Mouse (Mus musculus): ENCODE data around the gene Csf3. TPM values are rescaled to one million over a fixed set of nuclear protein-coding genes. Genes with fewer than 3 reads are reported as not detected.

Gene Csf3
- not detected for polyA plus RNA-seq (2017; shearing (Covaris generic))

GRCm38 (mm10) chr11:98701213-98701670 is at the start of gene Csf3:
Gene Csf3, plus strand, starts transcription at chr11:98701263.

GRCm38 (mm10) chr11:98664091-98664490 is 37.0 kb upstream of the Csf3 start, which contains the start of gene Gsdma:
Gene Gsdma, plus strand, starts transcription at chr11:98664351.

GRCm38 (mm10) chr11:98681786-98682745 is 19.0 kb upstream of the Csf3 start, which contains the start of gene Psmd3:
Gene Psmd3, plus strand, starts transcription at chr11:98682554.

GRCm38 (mm10) chr11:98729119-98729588 is 28.1 kb downstream of the Csf3 start, which contains the start of gene Med24:
Gene Med24, minus strand, starts transcription at chr11:98729435.

GRCm38 (mm10) chr11:98740393-98741050 is 39.5 kb downstream of the Csf3 start, which contains the start of gene Thra:
Gene Thra, plus strand, starts transcription at chr11:98740638.

Other genes with a start within 250 kb of the Csf3 start
- gene Ikzf3, start 155.2 kb upstream of the Csf3 start, polyA plus RNA-seq (2017; shearing (Covaris generic)): 94.7 TPM
- 5.4 TPM for gene Zpbp2, start 150.2 kb upstream of the Csf3 start, polyA plus RNA-seq (2017; shearing (Covaris generic))
- gene Ormdl3, start 113.9 kb upstream of the Csf3 start, polyA plus RNA-seq (2017; shearing (Covaris generic)): 58.5 TPM
- gene Lrrc3c, start 103.0 kb upstream of the Csf3 start, polyA plus RNA-seq (2017; shearing (Covaris generic)): not detected
- gene Gm12355, start 75.6 kb upstream of the Csf3 start, polyA plus RNA-seq (2017; shearing (Covaris generic)): 4.3 TPM
- gene Gsdma3, start 74.9 kb upstream of the Csf3 start, polyA plus RNA-seq (2017; shearing (Covaris generic)): not detected
- not detected for gene Gsdma2, start 54.5 kb upstream of the Csf3 start, polyA plus RNA-seq (2017; shearing (Covaris generic))
- not detected for gene Gsdma, start 36.9 kb upstream of the Csf3 start, polyA plus RNA-seq (2017; shearing (Covaris generic))
- gene Psmd3, start 18.7 kb upstream of the Csf3 start, polyA plus RNA-seq (2017; shearing (Covaris generic)): 163 TPM
- gene Med24, start 28.2 kb downstream of the Csf3 start, polyA plus RNA-seq (2017; shearing (Covaris generic)): 55.5 TPM
- gene Thra, start 39.4 kb downstream of the Csf3 start, polyA plus RNA-seq (2017; shearing (Covaris generic)): 9.1 TPM
- gene Nr1d1, start 74.1 kb downstream of the Csf3 start, polyA plus RNA-seq (2017; shearing (Covaris generic)): 4.3 TPM
- gene Msl1, start 94.3 kb downstream of the Csf3 start, polyA plus RNA-seq (2017; shearing (Covaris generic)): 22.0 TPM
- gene Casc3, start 103.6 kb downstream of the Csf3 start, polyA plus RNA-seq (2017; shearing (Covaris generic)): 88.8 TPM
- gene Rapgefl1, start 135.5 kb downstream of the Csf3 start, polyA plus RNA-seq (2017; shearing (Covaris generic)): 0.38 TPM
- gene Wipf2, start 162.4 kb downstream of the Csf3 start, polyA plus RNA-seq (2017; shearing (Covaris generic)): 3.2 TPM
- gene Cdc6, start 206.5 kb downstream of the Csf3 start, polyA plus RNA-seq (2017; shearing (Covaris generic)): 2.5 TPM
- 68.8 TPM for gene Rara, start 226.6 kb downstream of the Csf3 start, polyA plus RNA-seq (2017; shearing (Covaris generic))